Mouse (Mus musculus): Measurements from ENCODE around the gene Arid4a. TPM values are rescaled to one million over a fixed set of nuclear protein-coding genes. Genes with fewer than 3 reads are reported as not detected.
"Not testable (repeated sequence)": the region's sequence is repeated elsewhere in the genome, so short reads cannot be mapped to it uniquely, and the experiment has no call there.

The Arid4a gene
- total and polyA plus RNA-seq, 3 experiments, result 6.7 to 13.0 TPM; not detected in 1

GRCm38 (mm10) chr12:71024411-71024810 is 8.6 kb downstream of the Arid4a start:
- Histone ChIP-seq H3K79me2 (ENCODE audit: control insufficient read depth, insufficient read depth, low read length, poor library complexity) (no peaks in the 10 kb centered on the region), H3K36me3 (ENCODE audit: control insufficient read depth in 1 of 2, insufficient read depth in 2 of 2, low read length in 2 of 2) (peaks cover 0 to 8% of the 10 kb centered on the region in 2 experiments; a peak in 2 of 4 replicates), H3K9me3 (replicated peaks; ENCODE audit: insufficient read depth, low read length) (no peaks in the 10 kb centered on the region), H3K27me3 (ENCODE audit: control insufficient read depth in 1 of 2, insufficient read depth in 2 of 2, low read length in 2 of 2) (no peaks in the 10 kb centered on the region), H3K27ac (ENCODE audit: control insufficient read depth, low read depth, low read length) (no peak overlapping the region), H3K4me3 (ENCODE audit: control insufficient read depth in 1 of 2, insufficient read depth in 1 of 2, low read depth in 2 of 2, low read length in 2 of 2) (no peak overlapping the region), H3K4me1 (ENCODE audit: control insufficient read depth in 1 of 2, insufficient read depth in 2 of 2, low read length in 2 of 2) (no peaks in the 10 kb centered on the region), H3K9ac (ENCODE audit: control insufficient read depth, low read depth, low read length, poor library complexity, severe bottlenecking) (no peak overlapping the region)
- no peak for DNase-seq (ENCODE audit: low read depth, low spot score)
- TF ChIP-seq USF2 (IDR thresholded peaks at IDR 0.05; ENCODE audit: borderline replicate concordance in 1 of 2, insufficient read depth in 1 of 2, low read depth in 1 of 2, low read length in 2 of 2) (no peak), USF1 (IDR thresholded peaks at IDR 0.05; ENCODE audit: low read depth, low read length) (no peak), MYB (IDR thresholded peaks at IDR 0.05; ENCODE audit: low read depth, low read length) (no peak), CTCF (IDR thresholded peaks at IDR 0.05 in 2 of 3, conservative IDR thresholded peaks at IDR 0.05 in 1 of 3; ENCODE audit: control insufficient read depth in 1 of 3, insufficient read depth in 1 of 3, low read depth in 2 of 3, low read length in 3 of 3, poor library complexity in 1 of 3, severe bottlenecking in 1 of 3) (no peak), TBP (IDR thresholded peaks at IDR 0.05; ENCODE audit: low read depth, low read length) (no peak), RCOR1 (IDR thresholded peaks at IDR 0.05; ENCODE audit: low read depth, low read length) (no peak), TAL1 (IDR thresholded peaks at IDR 0.05; ENCODE audit: low read length) (no peak), ZNF384 (IDR thresholded peaks at IDR 0.05; ENCODE audit: low read depth, low read length) (no peak), ZC3H11A (IDR thresholded peaks at IDR 0.05; ENCODE audit: low read depth, low read length) (no peak), CHD1 (IDR thresholded peaks at IDR 0.05; ENCODE audit: low read depth, low read length) (no peak), POLR2AphosphoS5 (IDR thresholded peaks at IDR 0.05; ENCODE audit: borderline replicate concordance, low read depth, low read length) (no peak), GABPA (IDR thresholded peaks at IDR 0.05; ENCODE audit: low read depth, low read length) (no peak), RAD21 (IDR thresholded peaks at IDR 0.05; ENCODE audit: low read depth, low read length) (no peak), ZMIZ1 (IDR thresholded peaks at IDR 0.05; ENCODE audit: low read depth, low read length) (no peak), NRF1 (IDR thresholded peaks at IDR 0.05; ENCODE audit: insufficient read depth, low read depth, low read length, poor library complexity, severe bottlenecking) (no peak), NELFE (IDR thresholded peaks at IDR 0.05; ENCODE audit: low read depth, low read length) (no peak), MAZ (IDR thresholded peaks at IDR 0.05; ENCODE audit: low read depth, low read length) (no peak), MEF2A (IDR thresholded peaks at IDR 0.05; ENCODE audit: extremely low read depth, insufficient replicate concordance, low read depth, low read length, poor library complexity, severe bottlenecking) (no peak), ELF1 (IDR thresholded peaks at IDR 0.05; ENCODE audit: low read depth, low read length) (no peak)

DNA sequence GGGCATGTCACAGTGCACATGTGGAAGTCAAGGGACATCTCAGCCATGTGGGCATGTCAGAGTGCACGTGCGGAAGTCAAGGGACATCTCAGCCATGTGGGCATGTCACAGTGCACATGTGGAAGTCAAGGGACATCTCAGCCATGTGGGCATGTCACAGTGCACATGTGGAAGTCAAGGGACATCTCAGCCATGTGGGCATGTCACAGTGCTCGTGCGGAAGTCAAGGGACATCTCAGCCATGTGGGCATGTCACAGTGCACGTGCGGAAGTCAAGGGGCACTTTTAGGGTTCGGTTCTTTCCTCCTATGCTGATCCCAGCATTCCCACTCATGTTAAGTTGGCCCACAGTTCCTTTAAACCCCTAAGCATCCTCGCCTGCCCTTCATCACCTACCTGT is 12.5 kb downstream of the Arid4a start:
- not testable (repeated sequence) for H3K9ac ChIP-seq (ENCODE audit: control insufficient read depth, low read depth, low read length, poor library complexity, severe bottlenecking); H3K4me3 ChIP-seq (ENCODE audit: control insufficient read depth in 1 of 2, insufficient read depth in 1 of 2, low read depth in 2 of 2, low read length in 2 of 2); H3K27ac ChIP-seq (ENCODE audit: control insufficient read depth, low read depth, low read length); DNase-seq (ENCODE audit: low read depth, low spot score); H3K79me2 ChIP-seq (ENCODE audit: control insufficient read depth, insufficient read depth, low read length, poor library complexity); H3K9me3 ChIP-seq (replicated peaks; ENCODE audit: insufficient read depth, low read length); H3K27me3 ChIP-seq (ENCODE audit: control insufficient read depth in 1 of 2, insufficient read depth in 2 of 2, low read length in 2 of 2); H3K4me1 ChIP-seq (ENCODE audit: control insufficient read depth in 1 of 2, insufficient read depth in 2 of 2, low read length in 2 of 2)
- H3K36me3 ChIP-seq (ENCODE audit: control insufficient read depth in 1 of 2, insufficient read depth in 2 of 2, low read length in 2 of 2), result peaks cover 0 to 11% of the 10 kb centered on the region in 2 experiments; a peak in 2 of 4 replicates
